Mouse (Mus musculus) lung, postnatal 4 days (tissue): ENCODE results near the gene Zfp598.
"Not testable (repeated sequence)": the region's sequence is repeated elsewhere in the genome, so short reads cannot be mapped to it uniquely, and the experiment has no call there.

Experiments used
- DNase-seq, 2 experiments: peaks; one replicate each; pipeline ENCODE4 v3.0.0; 2021

Zfp598 gene

DNA sequence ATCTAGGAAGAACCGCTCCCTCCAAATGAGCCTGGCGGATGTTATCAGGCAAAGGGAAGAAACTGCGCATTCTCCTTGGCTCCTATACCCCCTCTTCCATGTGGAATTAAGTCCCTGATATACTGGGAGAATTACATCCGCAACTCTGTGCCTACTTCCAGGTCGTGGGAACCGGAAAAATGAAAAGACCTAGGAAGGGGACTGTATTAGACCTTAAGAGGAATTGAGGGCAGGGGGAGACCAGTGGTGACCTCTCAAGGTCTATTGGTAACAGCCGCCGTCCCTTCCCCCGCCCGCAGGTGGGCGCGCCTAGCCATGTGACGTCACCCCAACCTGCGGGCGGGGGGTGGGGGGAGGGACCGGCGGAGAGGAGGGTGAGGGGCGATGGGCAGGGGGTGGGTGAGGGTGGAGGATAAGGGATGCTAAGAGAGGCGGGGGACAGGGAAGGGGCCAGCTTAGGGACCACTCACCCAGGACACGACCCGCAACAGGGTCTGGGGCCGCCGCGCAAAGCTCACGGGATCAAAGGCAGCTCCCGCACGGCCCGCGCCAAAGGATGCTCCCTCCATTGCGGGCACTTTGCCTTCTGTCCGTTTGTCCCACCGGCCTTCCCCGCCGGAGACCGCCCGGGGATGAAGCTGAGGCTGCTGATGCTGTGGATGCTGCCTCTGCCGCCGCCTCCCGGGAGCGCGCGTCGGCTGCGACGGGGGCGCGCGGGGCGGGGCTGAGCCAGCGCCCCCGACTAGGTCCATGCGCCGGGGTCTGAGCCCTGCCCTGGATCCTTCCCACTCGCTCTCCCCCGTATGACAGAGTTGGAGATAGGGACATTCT is 20.0 kb downstream of the Zfp598 start, which contains the start of gene Syngr3:
TSS of gene Syngr3 (minus strand) at position 705 of the 831 bp plus-strand sequence.
- no peak for DNase-seq

DNA sequence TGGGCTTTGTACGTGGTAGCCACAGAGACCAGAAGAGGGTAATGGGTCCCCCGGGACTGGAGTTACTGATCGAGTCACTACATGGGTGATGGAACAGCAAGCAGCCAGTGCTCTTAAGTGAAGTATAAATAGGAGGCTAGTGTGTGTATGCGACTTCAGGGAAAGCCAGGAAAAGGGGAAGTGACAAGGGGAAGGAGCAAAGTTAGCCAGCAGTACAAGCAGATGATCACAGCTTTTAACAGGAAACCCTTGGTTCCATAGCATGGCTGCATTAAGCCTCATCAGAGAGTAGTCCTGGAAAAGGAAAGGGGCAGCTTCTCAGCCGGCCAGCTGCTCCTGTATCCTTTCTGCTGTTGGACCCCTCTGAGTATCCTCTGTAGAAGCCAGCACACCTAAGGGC is 22.9 kb downstream of the Zfp598 start:
- DNase-seq: no peak

DNA sequence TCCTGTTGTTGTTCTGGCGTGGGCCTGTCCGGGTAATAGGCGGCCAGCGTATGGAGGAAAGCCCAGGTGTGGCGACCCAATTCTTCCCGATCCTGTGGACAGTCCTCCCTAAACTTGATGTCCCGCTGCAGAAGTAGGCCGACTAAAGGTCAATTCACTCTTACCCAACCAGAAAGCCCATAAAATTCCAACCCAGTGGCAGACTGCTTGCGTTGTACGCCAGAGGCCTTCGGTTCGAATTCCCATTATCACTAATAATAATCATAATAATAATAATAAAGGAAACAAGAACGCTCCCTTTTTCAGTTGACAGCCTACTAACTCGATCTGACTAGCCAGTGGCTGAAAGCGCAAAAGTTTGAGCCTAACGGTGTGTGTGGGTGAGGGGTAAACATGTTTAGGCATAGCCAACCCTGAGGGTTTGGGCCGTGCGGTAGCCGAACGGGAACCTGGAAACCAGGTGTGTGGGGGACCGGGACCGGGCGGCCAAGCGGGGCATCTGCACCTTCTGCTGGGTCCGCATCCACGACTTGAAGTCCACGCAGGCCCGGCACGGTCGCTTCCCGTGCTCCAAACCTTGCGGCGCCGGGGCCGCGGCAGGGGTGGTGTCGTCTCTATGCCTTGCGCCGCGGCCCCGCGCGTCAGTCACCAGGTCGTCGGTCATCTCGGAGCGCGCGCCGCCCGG is 26.0 kb downstream of the Zfp598 start:
- DNase-seq: no peak

DNA sequence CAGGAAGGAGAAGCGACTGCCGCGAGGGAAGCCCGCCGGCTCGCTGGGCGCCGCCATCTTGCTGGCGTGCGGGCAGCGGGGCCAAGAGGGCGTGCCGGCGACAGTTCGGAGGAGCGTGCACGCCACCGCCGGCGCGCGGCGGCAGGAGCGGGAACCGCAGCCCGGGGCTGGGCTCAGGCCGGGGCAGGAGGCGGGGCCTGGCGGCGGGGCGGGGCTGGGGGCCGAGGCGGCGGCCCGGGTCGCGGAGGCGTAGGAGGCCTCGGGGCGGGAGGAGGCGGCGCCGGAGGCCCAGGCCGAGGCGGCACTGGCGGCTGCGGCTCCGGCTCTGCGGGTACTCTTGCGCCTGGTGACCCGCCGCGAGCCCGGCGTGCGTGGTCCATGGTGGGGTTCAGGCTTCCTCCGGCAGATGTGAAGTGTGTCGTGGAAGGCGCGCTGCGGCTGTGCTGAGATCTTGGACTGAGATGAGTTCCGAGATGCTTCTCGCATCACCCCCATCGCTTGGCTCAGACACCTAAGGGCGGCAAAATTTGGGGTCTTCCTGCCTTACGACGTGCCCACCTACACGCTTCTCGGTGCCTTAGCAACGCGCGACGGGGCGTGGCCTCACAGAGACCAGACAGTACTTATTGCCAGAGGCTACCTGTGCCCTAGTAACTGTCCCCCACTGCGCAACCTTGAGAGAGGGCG is 26.7 kb downstream of the Zfp598 start, which contains the start of the genes Gfer and Noxo1:
TSS of gene Gfer (minus strand) at position 146 of the 687 bp plus-strand sequence.
TSS of gene Noxo1 (plus strand) at position 224 of the 687 bp plus-strand sequence.
- peak; percentile 91 to 94 for DNase-seq

DNA sequence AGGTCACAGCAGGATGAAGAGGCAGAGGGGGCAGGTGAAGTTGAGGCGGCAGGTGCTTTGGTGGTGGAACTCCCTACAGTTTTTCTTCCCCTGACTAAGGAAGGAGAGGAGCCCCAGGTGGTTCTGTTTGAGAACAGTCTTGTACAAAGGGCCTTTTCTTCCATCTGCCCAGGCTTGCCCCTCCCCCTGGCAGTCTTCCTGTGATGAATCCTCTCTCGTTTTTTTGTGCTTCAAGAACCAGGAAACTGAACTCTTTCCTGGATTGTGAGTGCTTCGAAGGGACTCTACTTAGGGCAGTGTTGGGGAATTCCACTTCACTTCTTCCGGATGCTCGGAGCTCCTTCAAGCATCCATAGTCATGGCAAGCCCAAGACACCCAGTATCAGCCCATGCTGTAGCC is 28.5 kb downstream of the Zfp598 start:
- DNase-seq: no peak

DNA sequence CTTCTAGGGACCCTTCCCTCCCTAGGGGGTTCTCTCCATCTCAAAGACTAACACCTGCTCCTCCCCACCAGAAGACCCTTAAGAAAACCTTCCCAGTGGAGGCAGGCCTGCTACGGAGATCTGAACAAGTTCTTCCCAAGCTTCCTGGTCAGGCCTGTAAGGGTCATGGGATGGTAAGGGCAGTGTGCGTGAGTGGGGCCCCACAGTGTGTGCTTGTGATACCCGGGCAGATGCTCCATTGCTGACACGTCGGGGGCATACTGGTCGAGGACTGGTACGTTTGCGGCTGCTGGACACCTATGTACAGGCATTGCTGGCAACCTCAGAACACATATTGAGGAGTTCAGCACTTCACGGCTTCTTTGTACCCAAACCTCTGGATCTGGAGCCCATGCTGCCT is 29.2 kb downstream of the Zfp598 start:
- no peak for DNase-seq

DNA sequence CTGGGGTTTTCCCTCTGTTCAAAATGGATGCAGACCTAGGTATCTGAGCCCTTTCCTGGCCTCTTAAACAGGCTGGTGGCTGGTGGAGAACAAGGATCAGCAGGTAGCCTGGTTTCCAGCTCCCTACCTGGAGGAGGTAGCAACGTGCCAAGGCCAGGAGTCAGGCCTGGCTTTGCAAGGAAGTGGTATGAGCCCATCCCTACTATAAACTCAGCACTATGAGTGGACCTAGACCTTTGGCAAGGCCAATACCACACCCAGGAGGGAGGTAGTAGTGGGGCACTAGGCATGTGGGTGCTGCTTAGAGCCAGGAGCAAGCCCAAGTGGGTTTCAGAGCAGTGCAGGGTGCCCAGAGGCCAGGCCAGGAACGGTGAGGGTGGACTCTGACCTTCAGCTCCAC is 30.0 kb downstream of the Zfp598 start:
- no peak for DNase-seq

DNA sequence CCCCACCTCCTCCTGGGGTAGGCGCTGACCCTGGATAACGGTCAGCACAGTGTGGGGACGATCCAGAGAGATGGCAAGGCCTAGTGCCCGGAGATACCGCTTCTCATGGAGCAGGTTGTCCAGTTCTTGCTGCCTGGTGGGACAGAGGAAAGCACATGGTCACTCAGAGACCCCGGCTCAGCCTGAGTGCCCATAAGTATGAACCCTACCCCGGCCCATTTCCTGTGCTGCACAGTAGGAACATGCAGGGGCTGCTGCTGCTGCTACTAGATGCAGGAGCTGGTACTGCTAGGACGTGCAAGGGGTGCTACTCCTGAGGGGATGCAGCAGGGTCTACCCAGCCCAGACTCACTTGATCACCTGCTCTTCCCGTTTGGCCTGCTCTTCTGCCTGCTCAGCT is 31.8 kb downstream of the Zfp598 start:
- no peak for DNase-seq

DNA sequence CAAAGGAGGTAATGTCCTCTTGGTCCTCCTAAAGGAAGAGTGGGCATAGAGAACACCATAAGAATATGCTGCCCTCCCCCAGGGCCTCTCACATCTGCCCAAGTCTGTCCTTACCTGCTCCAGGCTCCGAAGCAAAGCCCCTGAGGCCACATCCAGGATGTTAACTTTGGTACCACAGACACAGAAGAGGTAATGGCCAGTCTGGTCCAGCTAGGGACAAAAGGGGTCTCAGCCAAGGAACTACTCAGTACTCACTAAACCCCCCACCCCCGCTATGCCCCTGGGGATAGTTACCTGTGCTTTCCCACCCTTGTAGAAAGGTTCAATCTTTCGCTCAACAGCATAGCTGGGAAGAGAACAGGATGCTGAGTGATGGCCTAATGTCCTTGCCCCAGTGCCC is 36.3 kb downstream of the Zfp598 start:
- no peak for DNase-seq

DNA sequence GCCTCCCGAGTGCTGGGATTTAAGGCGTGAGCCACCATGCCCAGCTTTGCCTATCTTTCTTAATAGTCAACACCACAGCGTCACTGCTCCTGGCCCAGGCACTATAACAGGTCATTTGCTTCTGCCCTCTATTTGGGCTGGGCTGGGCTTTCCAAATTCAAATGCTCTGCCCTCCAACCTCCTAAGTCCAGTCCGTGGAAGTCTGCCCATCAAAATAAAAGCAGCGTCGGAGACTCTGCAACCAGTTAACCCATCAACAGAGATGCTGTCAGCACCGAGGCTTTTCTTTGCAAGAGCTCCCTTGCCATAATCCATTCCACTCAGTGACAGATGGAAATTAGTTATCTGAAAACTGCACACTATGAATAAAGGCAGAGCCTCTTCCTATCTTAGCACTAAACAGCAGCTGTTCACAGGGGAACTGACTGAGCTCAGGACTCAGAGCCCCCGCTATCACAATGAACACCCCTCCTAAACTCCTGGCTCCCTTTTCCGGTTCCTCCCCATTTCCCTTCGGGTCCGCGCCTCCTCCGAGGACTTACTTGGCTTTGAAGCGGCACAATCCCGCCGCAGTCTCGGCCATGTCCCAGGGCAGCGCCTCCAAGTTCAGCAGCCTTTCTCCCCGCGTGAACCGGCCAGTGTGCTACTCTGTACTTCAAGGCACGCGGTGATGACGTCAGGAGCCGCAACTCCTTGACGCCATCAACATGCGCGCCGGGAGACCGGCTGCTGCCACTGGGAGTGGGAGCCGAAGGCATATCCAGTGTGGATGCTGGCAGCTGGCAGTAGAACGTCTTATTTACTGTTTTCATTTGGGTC is 37.7 kb downstream of the Zfp598 start, which contains the start of gene Tbl3:
TSS of gene Tbl3 (minus strand) at position 679 of the 819 bp plus-strand sequence.
- peak; percentile 95 to 96 for DNase-seq

DNA sequence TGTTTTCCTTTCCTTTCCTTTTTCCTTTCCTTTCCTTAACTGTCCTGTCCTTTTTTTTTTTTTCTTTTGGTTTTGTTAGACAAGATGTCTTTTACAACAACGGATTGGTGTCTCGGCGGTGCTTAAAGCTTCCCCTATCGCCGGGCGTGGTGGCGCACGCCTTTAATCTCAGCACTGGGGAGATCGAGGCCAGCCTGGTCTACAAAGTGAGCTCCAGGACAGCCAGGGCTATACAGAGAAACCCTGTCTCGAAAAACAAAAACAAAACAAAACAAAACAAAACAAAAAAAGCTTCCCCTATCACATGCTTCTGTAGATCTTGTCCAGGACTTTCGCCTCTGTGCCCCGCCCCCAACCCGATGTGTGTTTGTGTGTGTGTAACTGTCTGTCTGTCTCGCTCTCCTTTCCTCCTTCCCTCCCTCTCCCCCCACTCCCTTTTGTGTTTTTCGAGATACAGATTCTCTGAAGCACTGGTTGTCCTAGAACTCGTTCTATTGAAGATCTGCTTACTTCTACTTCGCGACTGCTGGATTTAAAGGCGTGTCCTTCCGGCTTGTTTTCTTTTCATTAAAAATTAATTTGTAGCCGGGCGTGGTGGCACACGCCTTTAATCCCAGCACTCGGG is 38.4 kb downstream of the Zfp598 start:
- peak in 1 of 2 experiments; percentile 14 for DNase-seq

DNA sequence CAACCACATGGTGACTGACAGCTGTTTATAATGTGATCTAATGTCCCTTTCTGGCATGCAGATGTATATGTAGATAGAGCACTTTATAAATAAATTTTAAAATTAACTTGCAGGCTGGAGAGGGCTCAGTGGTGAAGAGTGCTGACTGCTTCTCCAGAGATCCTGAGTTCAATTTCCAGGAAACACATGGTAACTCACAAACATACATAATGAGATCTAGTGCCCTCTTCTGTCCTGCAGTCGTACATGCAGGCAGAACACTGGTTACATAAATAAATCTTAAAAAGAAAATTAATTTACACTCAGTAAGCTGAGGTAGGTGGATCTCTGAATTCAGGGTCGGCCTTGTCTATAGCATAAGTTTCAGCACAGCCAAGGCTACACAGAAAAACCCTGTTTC is 39.2 kb downstream of the Zfp598 start:
- DNase-seq: no peak

DNA sequence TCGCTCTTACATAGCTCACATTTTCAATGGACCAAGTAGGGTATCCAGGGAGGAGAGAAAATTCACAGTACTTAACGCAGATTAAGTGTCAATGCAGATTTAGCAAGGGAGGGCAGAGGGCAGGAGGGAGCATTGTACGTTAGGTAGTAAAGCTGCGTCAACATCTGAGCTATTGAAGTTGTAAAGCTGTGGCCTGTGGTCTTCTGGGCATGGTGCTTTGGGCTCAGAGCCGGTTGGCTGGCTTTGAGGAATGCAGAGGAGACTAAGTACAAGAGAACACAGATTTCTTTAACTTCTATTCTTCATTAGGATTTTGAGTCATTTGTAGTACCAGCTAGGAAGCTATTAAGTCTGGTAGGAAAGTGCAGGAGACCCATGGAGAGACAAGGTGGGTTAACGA is 46.1 kb downstream of the Zfp598 start:
- no peak for DNase-seq

DNA sequence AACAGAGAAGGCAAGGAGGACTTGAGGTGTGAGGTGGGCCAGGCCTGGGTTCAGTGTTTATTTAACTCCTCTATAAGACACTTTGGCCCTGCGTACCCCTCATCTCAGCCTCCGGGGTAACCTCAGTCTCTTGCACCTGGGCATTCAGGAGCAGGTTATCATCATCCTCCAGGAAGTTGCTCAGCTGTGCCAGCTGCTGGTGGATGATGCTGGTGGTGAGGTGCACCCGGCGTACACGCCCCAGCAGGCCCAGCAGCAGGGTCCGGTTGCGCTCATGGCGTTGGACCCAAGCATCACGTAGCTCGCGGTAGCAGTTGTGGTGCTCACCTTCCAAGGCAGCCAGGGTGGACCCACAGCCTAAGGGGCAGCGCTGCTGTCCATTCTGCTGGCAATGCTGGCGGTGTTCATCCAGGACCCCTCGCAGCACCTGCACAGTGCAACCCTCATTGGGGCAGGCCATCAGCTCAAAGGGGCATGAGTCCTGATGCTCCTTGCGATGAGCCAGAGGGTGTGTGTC is 46.7 kb downstream of the Zfp598 start:
- peak in 1 of 2 experiments; percentile 22 for DNase-seq

DNA sequence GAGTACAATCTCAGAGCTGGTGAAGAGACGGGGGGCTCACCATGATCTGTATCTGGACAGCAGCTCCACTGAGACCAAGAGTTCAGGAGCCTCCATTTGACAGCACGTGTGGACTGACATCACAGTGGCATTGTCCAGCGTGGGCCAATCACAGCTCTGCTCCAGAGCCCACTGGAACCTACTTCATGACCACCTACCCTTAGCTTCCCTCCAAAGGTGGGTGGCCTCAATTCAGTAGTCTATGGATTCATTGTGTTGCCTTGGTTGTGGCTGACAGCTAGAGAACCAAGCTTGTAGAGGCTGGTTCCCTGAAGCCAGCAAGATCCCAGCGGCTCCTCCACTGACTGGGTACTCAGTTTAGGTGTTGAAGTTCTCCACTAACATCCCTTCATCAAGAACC is 48.5 kb downstream of the Zfp598 start, which contains the start of the genes Rnf151 and Rps2:
TSS of gene Rnf151 (minus strand) at position 121 of the 400 bp plus-strand sequence.
TSS of gene Rps2 (plus strand) at position 174 of the 400 bp plus-strand sequence.
- no peak for DNase-seq

DNA sequence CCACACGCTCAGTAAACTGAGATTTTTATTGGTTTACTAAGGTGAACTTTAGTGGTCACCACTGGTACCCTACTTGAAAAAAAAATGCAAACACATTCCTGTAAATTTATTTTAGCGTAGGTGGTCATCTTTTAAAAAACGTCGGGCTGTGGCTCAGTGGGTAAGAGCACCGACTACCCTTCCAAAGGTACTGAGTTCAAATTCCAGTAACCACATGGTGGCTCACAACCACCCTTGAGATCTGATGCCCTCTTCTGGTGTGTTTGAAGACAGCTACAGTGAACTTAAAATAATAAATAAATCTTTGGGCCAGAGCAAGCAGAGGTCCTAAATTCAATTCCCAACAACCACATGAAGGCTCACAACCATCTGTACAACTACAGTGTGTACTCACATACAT is 49.5 kb downstream of the Zfp598 start:
- not testable (repeated sequence) for DNase-seq

DNA sequence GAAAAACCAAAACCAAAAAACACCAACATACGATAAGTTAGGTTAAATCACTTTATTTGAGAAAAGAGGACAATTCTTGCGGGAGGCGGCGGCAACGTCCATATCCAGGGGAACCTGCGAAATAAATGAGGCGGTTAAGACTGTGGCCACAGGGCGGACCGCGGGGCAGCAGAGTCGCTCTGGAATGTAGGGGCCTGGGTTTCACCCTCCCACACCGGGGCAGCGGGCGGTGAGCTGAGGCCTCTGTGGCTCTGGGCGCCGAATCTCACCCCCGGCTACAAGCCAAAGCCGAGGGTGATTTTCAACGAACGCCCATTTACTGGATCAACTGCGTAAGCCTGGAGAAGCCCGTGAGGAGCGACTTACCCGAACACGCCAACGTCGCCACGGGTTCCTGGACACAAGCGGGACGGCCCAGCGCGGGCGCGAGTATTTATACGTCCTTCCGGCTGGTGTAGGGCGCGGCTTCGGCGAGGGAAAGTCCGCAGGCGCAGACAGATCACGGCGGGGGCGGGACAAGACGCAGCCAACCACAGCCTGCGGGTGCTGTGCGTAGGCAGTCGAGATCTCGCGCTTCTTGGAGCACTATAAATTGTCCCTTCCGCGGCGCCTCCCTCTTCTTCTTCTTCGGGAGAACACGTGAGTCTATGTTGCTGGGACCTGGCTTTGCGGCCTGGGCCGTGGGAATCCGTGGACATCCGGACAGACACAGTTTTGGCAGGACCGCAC is 50.2 kb downstream of the Zfp598 start:
- DNase-seq: peak; percentile 99

DNA sequence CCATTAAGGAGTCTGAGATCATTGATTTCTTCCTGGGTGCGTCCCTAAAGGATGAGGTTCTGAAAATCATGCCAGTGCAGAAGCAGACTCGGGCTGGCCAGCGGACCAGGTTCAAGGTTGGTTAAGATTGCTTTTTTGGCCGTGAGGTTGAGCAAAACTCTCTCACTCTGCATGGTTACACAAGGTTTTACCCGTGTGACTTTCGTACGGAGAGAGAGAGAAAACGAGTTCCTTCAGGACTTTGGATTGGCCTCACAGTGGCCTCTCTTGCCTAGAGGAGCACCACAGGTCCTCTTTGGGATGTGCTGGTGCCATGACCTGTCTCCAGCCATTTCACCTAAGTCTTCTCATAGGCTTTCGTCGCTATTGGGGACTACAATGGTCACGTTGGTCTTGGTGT is 51.1 kb downstream of the Zfp598 start:
- peak in 1 of 2 experiments; percentile 19 for DNase-seq

DNA sequence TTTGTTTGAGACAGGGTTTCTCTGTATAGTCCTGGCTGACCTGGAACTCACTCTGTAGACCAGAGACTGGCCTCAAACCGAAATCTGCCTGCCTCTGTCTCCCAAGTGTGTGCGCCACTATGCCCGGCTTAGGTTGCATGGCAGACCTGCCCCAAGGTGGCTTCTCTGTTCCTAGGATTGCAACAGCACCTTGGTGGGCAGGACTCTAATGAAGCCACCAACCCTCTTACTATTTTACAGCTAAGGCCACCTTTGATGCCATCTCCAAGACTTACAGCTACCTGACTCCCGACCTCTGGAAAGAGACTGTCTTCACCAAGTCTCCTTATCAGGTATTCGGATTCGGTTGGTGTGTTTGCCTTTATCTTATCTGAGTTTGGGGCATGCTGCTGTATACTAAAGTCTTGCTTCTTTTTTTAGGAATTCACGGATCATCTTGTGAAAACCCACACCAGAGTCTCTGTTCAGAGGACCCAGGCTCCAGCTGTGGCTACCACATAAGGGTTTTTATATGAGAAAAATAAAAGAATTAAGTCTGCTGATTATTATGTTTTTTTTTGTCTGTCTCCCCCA is 52.0 kb downstream of the Zfp598 start:
- peak in 1 of 2 experiments; percentile 14 for DNase-seq

DNA sequence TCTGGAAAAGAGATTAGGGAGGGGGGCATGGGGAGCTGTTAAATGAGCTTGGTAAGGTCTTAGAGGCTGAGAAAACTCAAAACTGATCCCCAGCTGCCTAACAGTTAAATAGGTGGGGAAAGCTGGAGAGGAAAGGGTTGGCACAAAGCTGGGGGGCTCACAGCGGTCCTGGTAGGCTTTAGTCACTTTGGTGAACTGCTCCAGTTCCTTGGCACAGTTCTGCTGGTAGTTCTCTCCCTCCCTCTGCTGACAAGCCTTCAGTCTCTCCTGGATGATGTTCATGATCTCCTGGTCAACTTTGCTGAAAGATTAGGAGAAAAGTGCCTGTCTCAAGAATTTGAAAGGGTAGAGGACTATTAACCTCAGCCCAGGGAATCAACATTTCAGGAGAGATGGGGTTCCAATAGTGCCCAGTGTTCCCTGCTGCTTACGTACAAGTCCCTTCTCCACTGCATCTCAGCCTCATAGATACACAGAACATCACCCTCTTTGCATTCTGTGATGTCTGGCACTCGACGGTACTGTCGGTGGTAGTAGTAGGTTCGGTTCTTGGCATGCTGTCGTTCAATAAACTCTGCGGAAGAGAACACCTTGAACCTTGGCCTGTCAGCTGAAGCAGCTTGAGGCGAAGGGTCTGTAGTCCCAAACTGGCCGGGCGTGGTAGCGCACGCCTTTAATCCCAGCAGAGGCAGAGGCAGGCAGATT is 52.9 kb downstream of the Zfp598 start:
- peak in 1 of 2 experiments; percentile 17 for DNase-seq
